Mouse (Mus musculus) kidney, adult 2 months (tissue): ENCODE measurements at regions not wholly inside any gene's neighbourhood (a gene's known extent, or its start where the extent isn't known, plus 50 kb on each side); places are given as distances from the start of the nearest gene placed in this dataset.
A peak's percentile ranks its signal among the peaks of the same experiment; 100 is the strongest.

Experiments
- CTCF ChIP-seq: fragments of 200-500 bp; conservative IDR thresholded peaks from 2 replicates; pipeline ENCODE4 v1.5.1; 2011; ENCODE audit warnings: low read depth, mild to moderate bottlenecking, control low read depth, low read length, moderate library complexity, mixed read lengths; ENCODE audit not compliant: insufficient read depth, insufficient read length
- POLR2A ChIP-seq: fragments of 200-500 bp; IDR thresholded peaks from one replicate; pipeline ENCODE4 v1.6.1; 2011; ENCODE audit warnings: low read depth, low read length, control low read depth

GRCm38 (mm10) chr7:118297613-118298012, 54.1 kb upstream of the Smg1 start:
- no peak for TF ChIP-seq POLR2A
- TF ChIP-seq CTCF, result peak; percentile 93
